Mouse (Mus musculus) adrenal gland, postnatal 14 days (tissue): ENCODE data around the gene Rell1. TPM values are rescaled to one million over a fixed set of nuclear protein-coding genes. Genes with fewer than 3 reads are reported as not detected.

Experiments used
- DNase-seq: peaks from one replicate; pipeline ENCODE4 v3.0.0; 2021; ENCODE audit warnings: mixed read lengths
- total RNA-seq: library from RNA; stranded (reverse); gene quantifications from 2 replicates; pipeline ENCODE4 v1.2.3, GENCODE M21; 2021

Rell1 gene
- total RNA-seq, 1 experiment from 2014 or later: 46.5 TPM

- DNase-seq: peak; percentile 41
These were observed 15.2 kb downstream of the Rell1 start for GRCm38 (mm10) chr5:63953401-63954032.

DNA sequence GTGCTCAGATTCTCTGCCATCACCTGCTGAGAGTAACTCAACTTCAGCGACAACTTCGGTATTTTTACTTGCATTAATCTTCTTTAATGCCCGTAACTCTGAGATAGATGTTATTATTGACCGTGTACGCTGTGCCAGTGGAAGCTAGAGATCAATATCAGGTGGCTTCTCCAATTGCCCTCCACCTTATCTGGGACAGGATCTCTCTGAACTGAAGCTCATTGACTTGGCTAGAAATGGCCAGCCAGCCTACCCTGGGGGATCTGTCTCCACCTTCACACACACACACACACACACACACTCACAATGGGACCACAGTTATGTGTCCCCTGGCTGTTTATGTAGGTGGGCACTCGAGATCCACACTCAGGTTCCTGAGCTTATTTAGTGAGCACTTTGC is 16.7 kb downstream of the Rell1 start:
- DNase-seq: no peak

- peak; percentile 60 for DNase-seq
These were observed 17.2 kb downstream of the Rell1 start for GRCm38 (mm10) chr5:63951421-63951911.

DNA sequence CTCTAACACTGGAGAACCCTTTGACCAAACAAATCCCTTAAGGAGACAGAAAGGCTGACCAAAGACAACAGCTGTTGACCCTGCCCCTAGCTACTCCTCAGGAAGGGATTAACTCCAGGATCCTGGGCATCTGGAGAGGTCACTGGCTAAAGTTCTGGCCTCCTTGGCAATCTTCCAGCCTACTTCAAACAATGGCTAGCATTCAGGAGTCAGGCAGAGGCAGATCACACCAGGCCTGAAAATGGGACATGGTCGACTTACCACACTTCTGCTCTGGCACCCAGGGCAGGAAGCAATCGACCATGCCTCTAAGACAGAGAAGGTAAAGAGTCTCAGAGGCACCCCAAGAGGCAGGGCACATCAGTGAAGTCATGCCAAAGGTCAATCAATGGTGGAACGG is 19.5 kb downstream of the Rell1 start:
- peak; percentile 32 for DNase-seq

DNA sequence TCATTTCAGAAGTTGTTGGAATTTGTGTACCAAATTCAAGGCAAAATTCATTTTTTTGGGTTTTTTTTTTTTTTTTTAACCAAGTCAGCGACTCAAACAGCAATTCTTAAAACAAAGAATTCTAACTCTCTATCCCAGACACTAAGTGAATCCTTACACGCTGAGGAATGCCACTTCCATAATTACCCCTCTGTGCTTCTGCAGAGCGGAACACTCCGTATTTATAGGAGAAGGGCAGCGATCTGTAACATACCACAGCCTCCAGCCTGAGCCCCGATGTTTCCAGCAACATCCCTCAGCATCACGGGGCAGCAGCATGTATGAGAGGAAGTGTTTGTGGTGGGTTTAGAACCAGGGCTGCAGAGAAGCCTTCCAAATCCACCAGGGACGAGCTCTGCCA is 21.2 kb downstream of the Rell1 start:
- DNase-seq: no peak

DNA sequence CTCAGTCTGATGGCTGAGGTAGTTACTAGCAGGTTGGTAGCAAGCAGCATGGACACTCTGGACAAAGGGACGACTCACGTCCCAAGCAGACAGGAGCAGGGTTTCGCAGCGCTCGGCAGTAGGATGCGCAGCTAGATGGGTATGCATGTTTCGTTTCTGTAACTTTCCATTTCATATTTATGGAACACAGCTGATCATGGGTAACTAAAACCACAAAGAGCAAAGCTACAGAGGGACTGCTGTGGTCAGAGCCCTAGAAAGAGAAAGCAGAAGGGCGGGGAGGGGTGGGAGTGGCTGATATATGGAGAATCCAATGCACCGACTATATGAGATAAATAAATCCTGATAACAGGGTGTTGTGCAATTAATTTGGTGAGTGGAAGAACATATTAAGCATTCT is 25.4 kb downstream of the Rell1 start:
- no peak for DNase-seq

- DNase-seq: no peak
These were observed 26.8 kb downstream of the Rell1 start for GRCm38 (mm10) chr5:63941891-63942290.

GRCm38 (mm10) chr5:63938575-63938974 is 30.1 kb downstream of the Rell1 start:
- DNase-seq: peak; percentile 40

GRCm38 (mm10) chr5:63936740-63937139 is 32.0 kb downstream of the Rell1 start:
- peak; percentile 91 for DNase-seq

DNA sequence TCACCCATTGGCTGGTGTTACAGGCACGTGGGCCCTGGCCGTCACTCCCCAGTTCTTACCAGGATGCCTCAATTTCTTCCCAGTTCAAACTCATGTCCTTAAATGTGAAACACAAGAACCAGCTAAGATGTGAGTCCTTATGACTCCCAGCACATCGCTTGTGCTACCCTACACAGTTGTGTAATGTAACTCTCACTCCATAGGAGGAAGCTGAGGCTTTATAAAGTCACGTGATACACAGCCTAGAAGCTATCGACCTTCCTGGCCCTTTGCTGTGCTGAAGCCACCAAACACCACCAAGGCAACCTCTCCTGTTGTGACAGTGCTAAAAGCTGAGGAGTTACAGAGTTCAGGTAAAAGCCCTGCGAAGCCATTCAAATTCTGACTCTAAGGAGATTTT is 33.1 kb downstream of the Rell1 start:
- no peak for DNase-seq

DNA sequence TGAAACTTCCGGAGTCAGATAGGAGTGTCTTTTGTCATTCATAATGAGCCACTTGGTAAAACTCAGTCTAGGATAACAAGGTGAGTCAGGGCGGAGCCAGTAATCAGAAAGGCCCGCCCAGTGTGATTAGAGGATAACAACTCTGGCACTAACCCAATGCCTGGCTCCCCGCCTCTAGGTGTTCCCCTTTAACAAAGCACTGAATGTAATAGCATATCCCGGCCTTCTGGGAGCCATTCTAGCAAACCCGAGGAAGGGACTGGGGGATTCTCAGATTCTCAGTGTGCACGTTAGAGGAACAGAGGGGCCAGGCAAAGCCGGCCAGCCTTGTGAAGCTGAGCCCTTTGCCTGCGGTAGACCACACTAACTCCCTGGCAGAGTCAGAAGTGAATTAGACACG is 35.9 kb downstream of the Rell1 start:
- DNase-seq: no peak

DNA sequence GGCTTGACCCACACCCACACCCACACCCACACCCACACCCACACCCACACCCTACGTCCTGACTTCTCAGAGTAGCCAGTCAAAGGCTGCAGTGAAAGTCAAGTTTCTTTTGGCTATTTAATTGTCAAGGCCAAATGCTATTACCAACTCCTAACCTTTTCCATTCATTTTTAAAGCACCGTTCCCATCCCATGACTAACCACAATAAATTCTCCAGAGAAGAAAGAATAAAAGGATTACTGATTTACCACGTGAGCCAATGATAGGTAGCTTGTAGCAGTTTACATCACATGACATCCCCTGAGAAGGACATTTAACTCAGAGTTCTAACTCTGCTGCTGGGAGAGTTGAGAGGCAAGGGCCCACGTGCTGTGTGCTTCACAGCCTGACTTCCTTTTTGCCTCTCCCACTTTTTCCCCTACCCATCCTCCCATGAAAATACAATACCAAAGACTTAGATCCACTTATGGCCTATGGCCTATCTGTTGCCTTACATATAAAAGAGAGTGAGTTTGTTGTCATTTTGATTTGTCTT is 37.8 kb downstream of the Rell1 start:
- DNase-seq: peak; percentile 26

- DNase-seq: no peak
These were observed 43.6 kb downstream of the Rell1 start for GRCm38 (mm10) chr5:63925035-63925628.

DNA sequence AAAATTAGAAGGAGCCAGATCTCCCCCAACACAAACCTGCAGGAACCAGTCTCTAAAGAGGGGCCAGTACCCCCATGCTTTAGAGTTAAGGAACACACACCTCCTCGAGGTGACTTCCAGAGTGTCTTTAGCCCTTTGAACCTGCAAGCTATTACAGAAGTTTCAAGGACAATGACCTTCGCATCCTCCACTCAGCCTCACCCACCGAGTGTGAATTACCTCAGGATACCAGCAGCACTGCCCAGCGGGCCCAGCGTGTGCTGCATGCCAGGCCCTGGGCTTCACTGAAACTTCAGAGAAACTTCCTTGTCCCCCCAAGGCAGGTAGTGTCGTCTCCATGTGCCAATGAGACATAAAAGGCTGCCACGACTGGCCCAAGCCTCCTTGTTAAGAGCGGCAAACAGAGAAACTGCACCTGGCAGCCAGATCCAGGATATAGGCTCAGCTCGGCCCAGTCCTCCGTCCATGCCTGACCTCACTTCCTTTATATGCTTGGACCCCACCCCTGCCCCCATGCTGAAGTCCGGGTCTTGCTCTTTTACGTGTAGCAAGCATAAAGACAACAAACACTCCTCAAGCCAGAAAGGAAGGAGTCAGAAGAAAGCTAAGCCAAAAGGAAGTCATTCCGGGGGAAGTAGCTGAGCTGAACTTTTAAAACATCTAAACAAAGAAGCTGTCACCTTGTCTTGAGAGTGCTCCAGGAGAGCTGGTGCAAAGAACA is 45.2 kb downstream of the Rell1 start:
- no peak for DNase-seq

GRCm38 (mm10) chr5:63918201-63918600 is 50.5 kb downstream of the Rell1 start:
- DNase-seq: peak; percentile 24

GRCm38 (mm10) chr5:63916457-63917139 is 52.1 kb downstream of the Rell1 start:
- DNase-seq: no peak

- peak; percentile 67 for DNase-seq
These were observed 53.8 kb downstream of the Rell1 start for GRCm38 (mm10) chr5:63914896-63915295.

DNA sequence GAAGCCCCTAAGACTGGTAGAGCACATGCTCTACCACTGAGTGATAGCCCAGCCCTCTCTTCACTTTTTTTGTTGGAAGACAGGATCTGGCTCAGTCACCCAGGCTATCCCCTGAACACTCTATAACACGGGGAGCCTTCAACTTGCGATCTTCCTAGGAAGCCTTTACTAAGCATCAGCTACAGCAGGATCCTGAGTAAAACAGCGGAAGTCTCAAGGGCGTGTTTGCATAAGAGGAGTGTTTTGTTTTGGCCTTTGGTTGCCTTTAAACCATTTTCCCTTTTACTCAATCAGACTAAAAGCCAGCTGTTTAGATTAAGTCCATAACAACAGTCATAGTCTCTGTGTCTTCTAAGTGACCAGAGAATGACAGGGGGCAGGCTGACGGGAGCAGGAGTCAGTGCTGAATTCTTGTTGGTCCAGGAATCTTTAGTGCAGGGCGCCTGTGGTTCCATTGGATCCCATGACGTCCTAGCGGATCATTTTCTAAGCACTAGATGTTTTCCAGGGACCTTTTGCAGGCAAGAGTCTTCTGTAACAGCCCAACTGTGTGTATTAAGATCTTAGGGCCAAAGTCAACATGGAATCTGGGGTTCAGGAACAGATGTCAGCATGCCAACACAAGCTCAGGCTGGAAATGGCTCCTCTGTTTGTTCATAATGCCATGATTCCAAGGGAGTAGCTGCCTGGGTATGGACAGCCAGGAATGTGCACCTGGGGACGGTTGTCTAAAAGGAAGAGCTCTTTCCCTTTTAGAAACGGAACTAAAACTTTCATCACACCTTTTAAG is 58.3 kb downstream of the Rell1 start:
- DNase-seq: no peak

- DNase-seq: no peak
These were observed 61.2 kb downstream of the Rell1 start for GRCm38 (mm10) chr5:63907513-63907912.

- DNase-seq: peak; percentile 87
These were observed 62.3 kb downstream of the Rell1 start for GRCm38 (mm10) chr5:63906149-63907093.

DNA sequence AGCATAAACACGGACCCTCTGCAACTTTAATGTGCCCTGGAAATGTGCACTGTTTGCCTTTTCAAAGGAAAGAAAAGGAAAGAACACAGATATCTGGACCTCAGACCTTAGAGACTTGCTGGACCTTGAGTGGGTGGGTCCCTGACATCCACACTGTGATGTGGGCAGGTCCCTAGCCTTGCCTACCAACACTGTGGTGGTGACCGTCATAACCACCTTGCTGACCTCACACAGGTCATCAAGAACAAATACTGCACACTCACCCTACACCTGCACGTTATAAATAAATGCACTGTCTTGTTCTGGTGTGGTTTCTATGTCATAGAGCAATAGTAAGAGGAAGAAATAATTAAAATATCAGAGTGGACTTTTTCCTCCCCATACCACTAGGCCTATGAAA is 65.4 kb downstream of the Rell1 start:
- no peak for DNase-seq
